Mouse (Mus musculus) midbrain, postnatal 0 days (tissue): ENCODE results near the gene Otub2. TPM values are rescaled to one million over a fixed set of nuclear protein-coding genes. Genes with fewer than 3 reads are reported as not detected.

Experiments
- ATAC-seq: fragments of 200-750 bp; cut with Nextera tagmentation; 2 replicates; pipeline ENCODE4 v1.8.0; 2017; ENCODE audit warnings: moderate number of reproducible peaks, mild to moderate bottlenecking, moderate TSS enrichment, moderate library complexity; ENCODE audit not compliant: low FRiP score
- DNase-seq: peaks from one replicate; pipeline ENCODE4 v3.0.0-alpha.2; 2015; ENCODE audit warnings: low spot score
- H3K27ac ChIP-seq: fragments of 300-500 bp; sonication (generic); 2 replicates; pipeline ENCODE4 v1.5.1; 2014; ENCODE audit warnings: low read depth, mild to moderate bottlenecking, low read length, mixed read lengths
- H3K27me3 ChIP-seq: fragments of 300-500 bp; sonication (generic); 2 replicates; pipeline ENCODE4 v1.6.1; 2014; ENCODE audit warnings: low read length, control low read depth, mixed read lengths; ENCODE audit not compliant: insufficient read depth
- H3K36me3 ChIP-seq: fragments of 300-500 bp; sonication (generic); 2 replicates; pipeline ENCODE4 v1.6.1; 2014; ENCODE audit warnings: low read length, control low read depth, mixed read lengths; ENCODE audit not compliant: insufficient read depth
- H3K4me1 ChIP-seq: fragments of 300-500 bp; sonication (generic); 2 replicates; pipeline ENCODE4 v1.6.1; 2014; ENCODE audit warnings: mild to moderate bottlenecking, control low read depth, antibody characterized with exemption, low read length, mixed read lengths; ENCODE audit not compliant: insufficient read depth
- H3K4me2 ChIP-seq: fragments of 300-500 bp; sonication (generic); 2 replicates; pipeline ENCODE4 v1.6.1; 2014; ENCODE audit warnings: low read depth, mild to moderate bottlenecking, low read length, mixed read lengths; ENCODE audit not compliant: poor library complexity, severe bottlenecking
- H3K4me3 ChIP-seq: fragments of 300-500 bp; sonication (generic); 2 replicates; pipeline ENCODE4 v1.5.1; 2014; ENCODE audit warnings: low read depth, mild to moderate bottlenecking, low read length, moderate library complexity
- H3K9ac ChIP-seq: fragments of 300-500 bp; sonication (generic); replicated peaks from 2 replicates; pipeline ENCODE4 v1.6.1; 2014; ENCODE audit warnings: mild to moderate bottlenecking, low read length, moderate library complexity, mixed read lengths; ENCODE audit not compliant: poor library complexity, severe bottlenecking
- H3K9me3 ChIP-seq: fragments of 300-500 bp; sonication (generic); 2 replicates; pipeline ENCODE4 v1.6.1; 2016; ENCODE audit warnings: low read length, control low read depth
- CTCF ChIP-seq: IDR thresholded peaks from 2 replicates; pipeline ENCODE4 v1.5.1; 2016; ENCODE audit warnings: antibody characterized with exemption, mild to moderate bottlenecking
- WGBS: fragments of 180-500 bp; shearing (Covaris S2); extraction: QIAGEN DNeasy Blood & Tissue Kit; methylation state at CpG from one replicate; pipeline ENCODE4 v1.1.7; 2014; 5-methylcytosine and 5-hydroxymethylcytosine counted together
- polyA plus RNA-seq: library from polyadenylated mRNA; unstranded; fragments of >200 nt; fragmentation: Nextera tagmentation; extraction: Ambion mirVana; gene quantifications from 2 replicates; pipeline ENCODE4 v1.2.1, GENCODE M21; 2015
- total RNA-seq: library from RNA; depleted of rRNA; stranded (reverse); fragments of >200 nt; gene quantifications from 2 replicates; pipeline ENCODE4 v1.2.3, GENCODE M21; 2014

Gene Otub2
- total and polyA plus RNA-seq, 2 experiments from 2014 or later = 20.6 to 29.6 TPM

GRCm38 (mm10) chr12:103393528-103393927 is 5.0 kb downstream of the Otub2 start:
- ATAC-seq (no peak), DNase-seq (no peak)
- H3K9me3 ChIP-seq = no peaks in the 10 kb centered on the region
- no peaks in the 10 kb centered on the region for H3K27me3 ChIP-seq
- H3K4me3 ChIP-seq = no peak overlapping the region
- no peak overlapping the region for H3K27ac ChIP-seq
- H3K36me3 ChIP-seq = 0 out of 2 replicates have a peak, but pooled peaks cover 2% of the 10 kb centered on the region
- H3K9ac ChIP-seq = no peak overlapping the region
- H3K4me2 ChIP-seq = no peak overlapping the region
- WGBS = 35% methylated on average over 6 of the region's 6 CpGs
- no peak for TF ChIP-seq CTCF
- H3K4me1 ChIP-seq = peaks cover 9% of the 10 kb centered on the region; the same call in 1 of the 2 replicates

DNA sequence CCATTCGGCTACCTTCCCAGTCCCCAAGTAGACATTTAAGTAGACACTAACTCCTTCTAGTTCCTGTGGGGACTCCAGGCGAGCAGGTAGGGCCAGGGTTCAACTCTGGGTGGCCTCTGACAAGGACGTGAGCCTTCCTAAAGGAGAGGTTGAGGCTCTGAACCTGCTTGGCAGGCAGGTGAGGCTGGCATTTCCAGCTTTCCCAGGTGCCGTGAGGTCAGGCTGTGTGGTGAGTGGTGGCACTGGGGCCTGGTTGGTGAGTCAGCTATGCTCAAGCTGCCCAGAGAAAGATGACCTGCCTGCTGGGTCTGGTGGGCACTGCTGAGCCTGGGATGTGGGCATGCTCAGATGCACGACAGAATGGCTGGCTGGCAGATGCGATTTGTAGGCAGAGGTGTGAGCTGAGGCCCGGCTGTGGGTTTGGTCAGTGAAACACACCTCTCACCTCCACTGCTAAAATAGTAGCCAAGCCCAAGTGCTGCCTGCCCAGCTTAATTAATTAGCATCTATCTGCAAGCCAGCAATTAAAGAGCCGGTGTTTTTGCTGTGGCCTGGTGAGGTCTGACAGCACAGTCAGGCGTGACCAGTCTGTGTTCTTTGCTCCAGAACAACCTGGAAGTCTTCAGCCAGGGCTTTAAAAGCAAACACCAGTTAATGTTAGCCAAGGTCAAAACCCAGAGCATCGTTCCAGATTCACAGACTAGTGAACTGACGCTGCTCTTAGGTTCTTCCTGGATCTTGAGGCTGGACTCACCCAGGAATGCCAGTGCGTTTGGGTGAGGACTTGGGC is 7.2 kb downstream of the Otub2 start:
- Histone ChIP-seq H3K4me3 (no peak overlapping the region), H3K9ac (no peak overlapping the region)

GRCm38 (mm10) chr12:103396751-103397150 is 8.3 kb downstream of the Otub2 start:
- H3K4me3 ChIP-seq = no peak overlapping the region
- no peaks in the 10 kb centered on the region for H3K9me3 ChIP-seq
- no peaks in the 10 kb centered on the region; the same call in 1 of the 2 replicates for H3K4me1 ChIP-seq
- no peak overlapping the region for H3K27ac ChIP-seq
- DNase-seq (no peak), ATAC-seq (no peak)
- H3K9ac ChIP-seq = no peak overlapping the region
- H3K27me3 ChIP-seq = no peaks in the 10 kb centered on the region
- TF ChIP-seq CTCF = no peak
- peaks cover 11% of the 10 kb centered on the region for H3K36me3 ChIP-seq
- H3K4me2 ChIP-seq = no peak overlapping the region
- 81% methylated on average over 7 of the region's 7 CpGs for WGBS

More for the DNA sequence above, 7.2 kb downstream of the Otub2 start:
- Histone ChIP-seq H3K9me3 (no peaks in the 10 kb centered on the region), H3K27ac (no peak overlapping the region), H3K27me3 (no peaks in the 10 kb centered on the region), H3K4me2 (no peak overlapping the region), H3K36me3 (peaks cover 6% of the 10 kb centered on the region), H3K4me1 (no peaks in the 10 kb centered on the region; the same call in 1 of the 2 replicates)
- no peak for ATAC-seq
- WGBS = 78% methylated on average over 12 of the region's 12 CpGs
- no peak for DNase-seq
- no peak for TF ChIP-seq CTCF

DNA sequence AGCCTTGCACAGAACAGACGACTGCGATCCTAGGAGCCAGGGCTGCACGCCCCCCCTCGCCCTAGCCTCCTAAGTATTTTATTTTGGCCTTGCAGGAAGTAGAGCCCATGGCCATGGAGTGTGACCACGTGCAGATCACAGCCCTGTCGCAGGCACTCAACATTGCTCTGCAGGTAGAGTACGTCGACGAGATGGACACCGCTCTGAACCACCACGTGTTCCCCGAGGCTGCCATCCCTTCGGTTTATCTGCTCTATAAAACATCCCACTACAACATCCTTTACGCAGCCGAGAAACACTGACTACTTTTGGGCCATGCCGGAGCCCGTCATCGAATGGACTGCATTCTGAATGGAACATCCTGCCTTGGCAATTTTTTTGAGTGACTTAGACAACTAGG is 15.6 kb downstream of the Otub2 start:
- Histone ChIP-seq H3K4me3 (no peak overlapping the region), H3K36me3 (peaks cover 72% of the 10 kb centered on the region), H3K27ac (no peak overlapping the region), H3K27me3 (no peaks in the 10 kb centered on the region), H3K4me1 (no peaks in the 10 kb centered on the region), H3K4me2 (no peak overlapping the region), H3K9ac (no peak overlapping the region), H3K9me3 (no peaks in the 10 kb centered on the region)
- DNase-seq = no peak
- no peak for ATAC-seq
- 88% methylated on average over 18 of the region's 18 CpGs for WGBS
- TF ChIP-seq CTCF = no peak

DNA sequence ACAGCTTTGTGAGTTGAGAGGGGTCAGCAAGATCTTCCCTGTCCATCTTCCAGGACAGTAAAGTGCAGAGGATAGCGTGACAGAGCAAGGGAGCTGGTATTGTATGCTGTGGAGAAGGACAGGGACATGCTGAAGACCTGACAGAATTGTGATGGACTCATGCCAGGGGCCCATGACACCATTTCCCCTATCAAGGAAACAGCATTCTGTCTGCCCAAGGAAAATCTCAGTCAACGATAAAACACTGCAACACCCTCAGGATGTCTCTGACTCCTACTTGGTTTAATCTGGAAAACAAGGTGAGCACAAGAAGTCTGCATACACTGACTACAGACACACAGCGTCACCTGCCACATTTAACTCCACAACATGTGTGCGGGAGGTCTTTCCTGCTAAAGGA is 19.2 kb downstream of the Otub2 start, which contains the start of gene 9330161L09Rik:
Gene 9330161L09Rik, minus strand, starts transcription at position 101 of the 400 bp plus-strand sequence.
- DNase-seq (no peak), ATAC-seq (no peak)
- Histone ChIP-seq H3K4me2 (no peak within 1 kb of the TSS), H3K36me3 (peaks cover 87% of the 10 kb centered on the region), H3K4me3 (no peak within 1 kb of the TSS), H3K4me1 (no peaks in the 10 kb centered on the region), H3K9ac (no peak within 1 kb of the TSS), H3K9me3 (no peaks in the 10 kb centered on the region), H3K27ac (no peak within 1 kb of the TSS), H3K27me3 (no peaks in the 10 kb centered on the region)
- 95% methylated on average over 4 of the region's 4 CpGs for WGBS
- no peak for TF ChIP-seq CTCF

DNA sequence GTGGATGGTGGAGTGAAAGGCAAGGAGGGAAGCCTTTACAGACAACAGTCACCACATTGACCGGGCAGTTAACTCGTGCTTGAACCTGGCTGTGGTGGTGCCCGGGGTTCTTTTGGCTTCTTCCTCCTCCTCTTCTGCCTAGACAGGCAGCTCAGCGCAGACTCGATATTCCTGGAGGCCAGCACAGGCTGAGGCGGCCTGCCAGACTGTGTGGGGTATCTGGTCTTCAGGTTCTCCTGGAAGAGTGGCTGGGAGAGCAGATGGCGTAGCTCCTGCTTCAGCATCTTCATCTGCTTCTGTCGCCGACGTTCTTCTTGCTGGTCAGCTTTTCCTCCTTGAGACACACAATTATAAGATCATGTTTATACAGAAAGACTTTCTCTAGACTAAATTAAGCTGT is 19.7 kb downstream of the Otub2 start:
- DNase-seq (no peak), ATAC-seq (no peak)
- no peak for TF ChIP-seq CTCF
- no peaks in the 10 kb centered on the region for H3K9me3 ChIP-seq
- H3K9ac ChIP-seq = no peak overlapping the region
- H3K4me3 ChIP-seq = no peak overlapping the region
- no peak overlapping the region for H3K27ac ChIP-seq
- H3K4me2 ChIP-seq = no peak overlapping the region
- 91% methylated on average over 10 of the region's 10 CpGs for WGBS
- H3K36me3 ChIP-seq = peaks cover 89% of the 10 kb centered on the region
- no peaks in the 10 kb centered on the region for H3K4me1 ChIP-seq
- H3K27me3 ChIP-seq = no peaks in the 10 kb centered on the region
